Mouse (Mus musculus) stomach, embryonic 14.5 days (tissue): Measurements from ENCODE around the gene Cyp2c70. TPM values are rescaled to one million over a fixed set of nuclear protein-coding genes. Genes with fewer than 3 reads are reported as not detected.
"Not testable (repeated sequence)": the region's sequence is repeated elsewhere in the genome, so short reads cannot be mapped to it uniquely, and the experiment has no call there.

Experiments used
- ATAC-seq: fragments of 200-750 bp; cut with Nextera tagmentation; 2 replicates; pipeline ENCODE4 v1.8.0; 2017; ENCODE audit warnings: low read depth, moderate TSS enrichment; ENCODE audit not compliant: insufficient number of reproducible peaks, insufficient read depth, low FRiP score
- H3K27ac ChIP-seq: fragments of 300-500 bp; sonication (generic); 2 replicates; pipeline ENCODE4 v1.5.1; 2014; ENCODE audit warnings: mild to moderate bottlenecking, low read length, moderate library complexity, mixed read lengths
- H3K27me3 ChIP-seq: fragments of 300-500 bp; sonication (generic); 2 replicates; pipeline ENCODE4 v1.6.1; 2014; ENCODE audit warnings: low read length, control low read depth, mixed read lengths; ENCODE audit not compliant: control insufficient read depth, insufficient read depth
- H3K36me3 ChIP-seq: fragments of 300-500 bp; sonication (generic); 2 replicates; pipeline ENCODE4 v1.6.1; 2014; ENCODE audit warnings: mild to moderate bottlenecking, control low read depth, low read length, moderate library complexity, mixed read lengths; ENCODE audit not compliant: control insufficient read depth, insufficient read depth
- H3K4me1 ChIP-seq: fragments of 300-500 bp; sonication (generic); 2 replicates; pipeline ENCODE4 v1.6.1; 2014; ENCODE audit warnings: low read length, control low read depth, mixed read lengths; ENCODE audit not compliant: control insufficient read depth, insufficient read depth
- H3K4me2 ChIP-seq: fragments of 300-500 bp; sonication (generic); replicated peaks from 2 replicates; pipeline ENCODE4 v1.6.1; 2014; ENCODE audit warnings: low read depth, low read length, control low read depth
- H3K4me3 ChIP-seq: fragments of 300-500 bp; sonication (generic); 2 replicates; pipeline ENCODE4 v1.5.1; 2014; ENCODE audit warnings: low read depth, low read length, control low read depth
- H3K9ac ChIP-seq: fragments of 300-500 bp; sonication (generic); replicated peaks from 2 replicates; pipeline ENCODE4 v1.6.1; 2014; ENCODE audit warnings: low read depth, mild to moderate bottlenecking, control low read depth, low read length, moderate library complexity, mixed read lengths
- H3K9me3 ChIP-seq: fragments of 300-500 bp; sonication (generic); 2 replicates; pipeline ENCODE4 v1.6.1; 2016; ENCODE audit warnings: low read depth, low read length, control low read depth; ENCODE audit not compliant: control insufficient read depth
- WGBS: fragments of 180-500 bp; shearing (Covaris S2); extraction: QIAGEN DNeasy Blood & Tissue Kit; methylation state at CpG from one replicate; pipeline ENCODE4 v1.1.7; 2014; 5-methylcytosine and 5-hydroxymethylcytosine counted together
- polyA plus RNA-seq: library from polyadenylated mRNA; unstranded; fragments of >200 nt; fragmentation: Nextera tagmentation; extraction: Ambion mirVana; gene quantifications from 2 replicates; pipeline ENCODE4 v1.2.1, GENCODE M21; 2014

The Cyp2c70 gene
- polyA plus RNA-seq: 0.77 and 1.1 TPM in 2 replicates

GRCm38 (mm10) chr19:40187160-40187559, at the start of gene Cyp2c70:
TSS of gene Cyp2c70 (minus strand) at chr19:40187333.
- ATAC-seq: 0 out of 2 replicates have a peak, but pooled peaks have one; percentile 37
- WGBS: 49% methylated on average over 5 of the region's 5 CpGs
- no peaks in the 10 kb centered on the region for H3K36me3 ChIP-seq

DNA sequence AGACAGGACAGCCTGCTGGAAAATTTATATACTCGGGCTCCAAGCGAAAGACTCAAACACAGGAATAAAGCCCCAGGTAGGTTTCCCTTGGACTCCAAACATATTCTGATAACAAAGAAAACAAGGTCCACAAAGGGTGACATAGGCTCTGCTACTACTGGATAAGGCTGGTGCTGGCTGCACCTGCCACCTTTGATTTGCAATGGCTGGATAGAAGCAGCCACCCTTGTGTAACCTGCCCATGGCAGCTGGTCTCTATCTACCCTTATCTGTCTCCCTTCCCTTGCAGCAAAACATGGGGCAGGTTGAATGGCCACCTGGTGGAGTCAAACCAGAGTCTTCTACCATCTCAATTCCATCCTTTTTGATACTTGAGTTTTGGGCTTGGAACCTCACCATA, 45.4 kb upstream of the Cyp2c70 start:
- H3K36me3 ChIP-seq: peaks cover 3% of the 10 kb centered on the region; the same call in 1 of the 2 replicates
- H3K27ac ChIP-seq: no peak overlapping the region
- H3K9ac ChIP-seq: no peak overlapping the region
- no peak overlapping the region for H3K4me3 ChIP-seq
- no peak for ATAC-seq
- no peak overlapping the region for H3K4me2 ChIP-seq
- no peaks in the 10 kb centered on the region for H3K4me1 ChIP-seq
- WGBS: 88% methylated on average over 2 of the region's 2 CpGs
- no peaks in the 10 kb centered on the region for H3K27me3 ChIP-seq
- no peaks in the 10 kb centered on the region for H3K9me3 ChIP-seq

More at GRCm38 (mm10) chr19:40187160-40187559, at the start of gene Cyp2c70:
- Histone ChIP-seq H3K9ac (no peak within 1 kb of the TSS), H3K4me2 (no peak within 1 kb of the TSS), H3K9me3 (no peaks in the 10 kb centered on the region), H3K27ac (no peak within 1 kb of the TSS), H3K4me3 (no peak within 1 kb of the TSS), H3K4me1 (no peaks in the 10 kb centered on the region), H3K27me3 (no peaks in the 10 kb centered on the region)

DNA sequence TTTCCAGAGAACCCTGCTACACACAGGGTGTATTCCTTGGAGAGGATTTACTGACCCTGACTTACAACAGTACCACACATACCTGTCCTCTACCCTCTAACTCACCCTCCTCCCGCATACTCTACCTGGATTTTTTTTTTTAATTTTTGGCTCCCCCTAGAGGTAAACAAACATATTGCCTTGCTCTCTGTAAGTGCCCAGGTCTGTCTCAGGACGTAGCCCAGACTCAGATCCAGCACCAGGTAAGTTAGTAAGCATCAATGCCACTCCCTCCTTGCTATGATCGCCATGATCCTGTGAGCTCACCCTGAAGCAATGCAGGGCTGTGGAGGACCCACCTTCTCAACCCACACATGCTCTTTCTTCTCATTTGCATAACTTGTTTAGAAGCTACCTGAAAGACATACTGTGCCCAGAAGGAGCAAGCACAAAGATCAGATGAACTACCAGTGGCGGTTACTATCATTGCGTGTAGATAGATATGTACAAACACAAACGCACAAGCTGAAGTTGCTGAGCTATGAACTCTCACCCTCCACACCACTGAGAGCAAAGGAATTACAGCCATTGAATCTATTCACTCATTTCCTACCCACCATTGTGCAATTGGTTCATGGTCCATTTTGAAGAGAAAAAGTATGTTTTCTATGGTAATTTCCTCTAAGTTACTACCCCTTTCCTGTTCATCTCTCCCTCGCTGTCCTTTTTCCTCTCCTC, 44.9 kb upstream of the Cyp2c70 start:
- H3K9me3 ChIP-seq: no peaks in the 10 kb centered on the region

DNA sequence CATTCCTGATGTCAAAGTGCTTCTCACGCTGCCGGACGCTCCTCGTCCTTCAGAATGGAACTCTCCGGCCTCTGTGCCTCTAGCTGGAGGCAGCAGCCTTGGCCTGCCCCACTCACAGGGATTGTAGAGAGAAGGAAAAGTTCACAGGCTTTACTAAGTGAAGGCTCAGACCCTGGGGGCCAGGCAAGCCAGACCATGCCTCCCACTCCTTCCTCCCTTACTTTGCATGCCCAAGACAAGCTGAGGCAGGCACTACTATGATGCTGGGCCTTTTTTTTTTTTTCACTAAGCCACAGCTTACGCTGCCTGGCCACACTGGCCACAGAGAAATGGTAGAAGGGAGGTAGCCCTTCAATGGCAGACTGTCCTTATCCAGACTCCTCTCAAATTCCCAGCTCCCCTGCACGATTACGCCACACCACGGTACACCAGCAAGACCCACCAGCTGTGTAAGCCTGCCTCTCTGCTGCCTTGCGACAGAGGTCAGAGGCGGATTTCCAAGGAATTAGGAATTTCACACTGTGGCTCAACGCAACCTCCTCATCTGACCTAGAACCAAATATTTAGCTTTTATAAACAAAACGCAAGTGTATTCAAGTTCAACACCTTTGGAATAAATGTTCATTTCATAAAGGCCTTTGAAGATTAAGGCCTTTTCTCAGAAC, 44.1 kb upstream of the Cyp2c70 start:
- no peak for ATAC-seq
- H3K27ac ChIP-seq: no peak overlapping the region
- H3K27me3 ChIP-seq: no peaks in the 10 kb centered on the region
- peaks cover 3% of the 10 kb centered on the region; the same call in 1 of the 2 replicates for H3K36me3 ChIP-seq
- H3K9me3 ChIP-seq: no peaks in the 10 kb centered on the region
- H3K4me1 ChIP-seq: no peaks in the 10 kb centered on the region
- H3K4me2 ChIP-seq: no peak overlapping the region
- H3K9ac ChIP-seq: no peak overlapping the region
- WGBS: 76% methylated on average over 13 of the region's 13 CpGs
- no peak overlapping the region for H3K4me3 ChIP-seq

More for the DNA sequence above, 44.9 kb upstream of the Cyp2c70 start:
- Histone ChIP-seq H3K27ac (no peak overlapping the region), H3K4me2 (no peak overlapping the region), H3K36me3 (peaks cover 3% of the 10 kb centered on the region; the same call in 1 of the 2 replicates), H3K4me1 (no peaks in the 10 kb centered on the region), H3K27me3 (no peaks in the 10 kb centered on the region), H3K4me3 (no peak overlapping the region), H3K9ac (no peak overlapping the region)
- ATAC-seq: no peak; the same call in 1 of the 2 replicates
- WGBS: 66% methylated on average over 7 of the region's 7 CpGs

- H3K4me2 ChIP-seq: no peak overlapping the region
- no peak for ATAC-seq
- no peak overlapping the region for H3K27ac ChIP-seq
- peaks cover 3% of the 10 kb centered on the region; the same call in 1 of the 2 replicates for H3K36me3 ChIP-seq
- no peaks in the 10 kb centered on the region for H3K27me3 ChIP-seq
- 81% methylated on average over 12 of the region's 12 CpGs for WGBS
- H3K9me3 ChIP-seq: no peaks in the 10 kb centered on the region
- H3K4me3 ChIP-seq: no peak overlapping the region
- no peaks in the 10 kb centered on the region for H3K4me1 ChIP-seq
- no peak overlapping the region for H3K9ac ChIP-seq
Measured at GRCm38 (mm10) chr19:40226516-40227151, 39.5 kb upstream of the Cyp2c70 start.

- H3K4me1 ChIP-seq: no peaks in the 10 kb centered on the region
- H3K4me2 ChIP-seq: no peak overlapping the region
- WGBS: 73% methylated on average over 5 of the region's 5 CpGs
- H3K36me3 ChIP-seq: peaks cover 3% of the 10 kb centered on the region; the same call in 1 of the 2 replicates
- H3K27me3 ChIP-seq: no peaks in the 10 kb centered on the region
- H3K4me3 ChIP-seq: no peak overlapping the region
- no peak overlapping the region for H3K27ac ChIP-seq
- H3K9ac ChIP-seq: no peak overlapping the region
- no peak for ATAC-seq
- H3K9me3 ChIP-seq: no peaks in the 10 kb centered on the region
Measured at GRCm38 (mm10) chr19:40225761-40226110, 38.6 kb upstream of the Cyp2c70 start.

GRCm38 (mm10) chr19:40225102-40225760, 38.1 kb upstream of the Cyp2c70 start:
- H3K27me3 ChIP-seq: no peaks in the 10 kb centered on the region
- ATAC-seq: peak; percentile 37; the same call in 1 of the 2 replicates
- no peak overlapping the region for H3K4me2 ChIP-seq
- H3K4me3 ChIP-seq: no peak overlapping the region
- no peak overlapping the region for H3K27ac ChIP-seq
- no peak overlapping the region for H3K9ac ChIP-seq
- no peaks in the 10 kb centered on the region for H3K9me3 ChIP-seq
- H3K36me3 ChIP-seq: peaks cover 3% of the 10 kb centered on the region; the same call in 1 of the 2 replicates
- no peaks in the 10 kb centered on the region for H3K4me1 ChIP-seq
- 70% methylated on average over 5 of the region's 5 CpGs for WGBS

- not testable (repeated sequence) for H3K9ac ChIP-seq, ATAC-seq, H3K36me3 ChIP-seq, H3K27me3 ChIP-seq, H3K4me2 ChIP-seq, H3K4me3 ChIP-seq, H3K4me1 ChIP-seq, H3K27ac ChIP-seq, H3K9me3 ChIP-seq
- 90% methylated on average over 9 of the region's 9 CpGs for WGBS
Measured at GRCm38 (mm10) chr19:40222307-40222706, 35.2 kb upstream of the Cyp2c70 start.
